Mouse (Mus musculus): Measurements from ENCODE around the gene Gpr27. TPM values are rescaled to one million over a fixed set of nuclear protein-coding genes. Genes with fewer than 3 reads are reported as not detected.

The Gpr27 gene
- polyA plus RNA-seq (2012), result not detected in 2 replicates

DNA sequence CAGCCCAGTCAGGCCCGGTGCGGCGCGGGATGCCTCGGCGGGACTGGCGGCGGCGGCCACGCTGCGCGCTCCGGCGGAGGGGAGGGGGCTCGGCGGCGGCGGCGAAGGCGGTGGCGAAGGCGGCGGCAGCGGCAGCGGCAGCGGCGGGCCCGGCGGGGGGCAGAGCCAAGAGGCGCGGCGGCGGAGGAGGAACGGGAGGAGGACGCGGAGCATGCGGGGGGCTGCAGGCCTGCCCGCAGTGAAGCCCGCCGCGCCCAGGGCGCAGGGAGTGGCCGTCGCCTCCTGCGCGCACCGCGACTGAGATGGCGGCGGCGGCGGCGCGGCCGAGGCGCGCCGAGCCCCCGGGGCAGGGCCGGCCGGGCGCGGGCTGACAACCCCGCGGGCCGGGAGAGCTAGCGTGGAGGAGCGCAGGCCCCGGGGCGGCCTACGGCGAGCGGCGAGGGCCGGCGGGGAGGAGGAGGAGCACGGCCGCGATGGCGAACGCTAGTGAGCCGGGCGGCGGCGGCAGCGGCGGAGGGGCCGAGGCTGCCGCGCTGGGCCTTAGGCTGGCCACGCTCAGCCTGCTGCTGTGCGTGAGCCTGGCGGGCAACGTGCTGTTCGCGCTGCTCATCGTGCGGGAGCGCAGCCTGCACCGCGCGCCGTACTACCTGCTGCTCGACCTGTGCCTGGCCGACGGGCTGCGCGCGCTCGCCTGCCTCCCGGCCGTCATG, at the start of gene Gpr27:
Gpr27 (plus strand) TSS at position 474 of the 710 bp plus-strand sequence.
- Histone ChIP-seq H3K27me3 (ENCODE audit: control insufficient read depth) (peaks cover 62% of the 10 kb centered on the region), H3K4me1 (ENCODE audit: control insufficient read depth) (no peaks in the 10 kb centered on the region), H3K4me3 (replicated peaks) (peak within 1 kb of the TSS; percentile 37), H3K36me3 (ENCODE audit: control insufficient read depth) (no peaks in the 10 kb centered on the region), H3K9me3 (ENCODE audit: control insufficient read depth, low read length) (no peaks in the 10 kb centered on the region; the same call in 1 of the 2 replicates)
- no peak for TF ChIP-seq GATA1 (IDR thresholded peaks at IDR 0.05; ENCODE audit: low read length)
- no peak for TF ChIP-seq TAL1 (IDR thresholded peaks at IDR 0.05; ENCODE audit: low read length)

- Histone ChIP-seq H3K27me3 (ENCODE audit: control insufficient read depth) (no peaks in the 10 kb centered on the region), H3K36me3 (ENCODE audit: control insufficient read depth) (no peaks in the 10 kb centered on the region), H3K9me3 (ENCODE audit: control insufficient read depth, low read length) (no peaks in the 10 kb centered on the region), H3K4me3 (replicated peaks) (no peak overlapping the region), H3K4me1 (ENCODE audit: control insufficient read depth) (no peaks in the 10 kb centered on the region)
- TF ChIP-seq GATA1 (IDR thresholded peaks at IDR 0.05; ENCODE audit: low read length) (no peak), TAL1 (IDR thresholded peaks at IDR 0.05; ENCODE audit: low read length) (no peak)
These were observed 48.9 kb upstream of the Gpr27 start for GRCm38 (mm10) chr6:99643439-99644199.

DNA sequence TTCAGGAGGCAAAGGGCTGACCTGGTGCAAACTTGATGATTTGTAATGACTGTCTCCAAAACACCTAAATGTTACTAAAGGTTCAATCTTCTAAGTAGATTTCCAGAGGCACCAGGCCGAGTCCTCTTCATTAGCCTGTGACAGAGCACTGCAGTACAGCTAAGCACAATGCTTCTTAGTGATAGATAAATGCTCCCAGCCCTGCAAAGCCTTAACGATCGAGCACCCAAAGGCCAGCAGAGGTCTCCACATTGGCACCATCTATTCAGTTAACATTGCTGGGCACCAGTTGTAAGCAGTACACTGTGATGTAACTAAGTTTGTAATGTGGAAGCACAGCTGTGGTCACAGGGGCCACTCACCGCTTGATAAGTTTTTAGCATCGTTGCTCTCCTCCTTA, 48.1 kb upstream of the Gpr27 start:
- Histone ChIP-seq H3K4me1 (ENCODE audit: control insufficient read depth) (no peaks in the 10 kb centered on the region), H3K27me3 (ENCODE audit: control insufficient read depth) (no peaks in the 10 kb centered on the region), H3K36me3 (ENCODE audit: control insufficient read depth) (no peaks in the 10 kb centered on the region), H3K9me3 (ENCODE audit: control insufficient read depth, low read length) (no peaks in the 10 kb centered on the region), H3K4me3 (replicated peaks) (no peak overlapping the region)
- TF ChIP-seq TAL1 (IDR thresholded peaks at IDR 0.05; ENCODE audit: low read length), result no peak
- no peak for TF ChIP-seq GATA1 (IDR thresholded peaks at IDR 0.05; ENCODE audit: low read length)

- no peaks in the 10 kb centered on the region for H3K4me1 ChIP-seq (ENCODE audit: control insufficient read depth)
- no peak for TF ChIP-seq GATA1 (IDR thresholded peaks at IDR 0.05; ENCODE audit: low read length)
- no peak for TF ChIP-seq TAL1 (IDR thresholded peaks at IDR 0.05; ENCODE audit: low read length)
- no peaks in the 10 kb centered on the region for H3K36me3 ChIP-seq (ENCODE audit: control insufficient read depth)
- H3K9me3 ChIP-seq (ENCODE audit: control insufficient read depth, low read length), result no peaks in the 10 kb centered on the region
- H3K4me3 ChIP-seq (replicated peaks), result no peak overlapping the region
- no peaks in the 10 kb centered on the region for H3K27me3 ChIP-seq (ENCODE audit: control insufficient read depth)
These were observed 47.6 kb upstream of the Gpr27 start for GRCm38 (mm10) chr6:99644876-99645275.

- no peaks in the 10 kb centered on the region for H3K36me3 ChIP-seq (ENCODE audit: control insufficient read depth)
- H3K4me1 ChIP-seq (ENCODE audit: control insufficient read depth), result no peaks in the 10 kb centered on the region
- H3K27me3 ChIP-seq (ENCODE audit: control insufficient read depth), result no peaks in the 10 kb centered on the region
- TF ChIP-seq TAL1 (IDR thresholded peaks at IDR 0.05; ENCODE audit: low read length), result no peak
- TF ChIP-seq GATA1 (IDR thresholded peaks at IDR 0.05; ENCODE audit: low read length), result no peak
- H3K4me3 ChIP-seq (replicated peaks), result no peak overlapping the region
- no peaks in the 10 kb centered on the region for H3K9me3 ChIP-seq (ENCODE audit: control insufficient read depth, low read length)
These were observed 46.1 kb upstream of the Gpr27 start for GRCm38 (mm10) chr6:99646344-99646743.

GRCm38 (mm10) chr6:99649307-99649706, 43.2 kb upstream of the Gpr27 start:
- Histone ChIP-seq H3K4me3 (replicated peaks) (no peak overlapping the region), H3K9me3 (ENCODE audit: control insufficient read depth, low read length) (no peaks in the 10 kb centered on the region), H3K36me3 (ENCODE audit: control insufficient read depth) (no peaks in the 10 kb centered on the region), H3K27me3 (ENCODE audit: control insufficient read depth) (no peaks in the 10 kb centered on the region), H3K4me1 (ENCODE audit: control insufficient read depth) (no peaks in the 10 kb centered on the region)
- TF ChIP-seq GATA1 (IDR thresholded peaks at IDR 0.05; ENCODE audit: low read length) (no peak), TAL1 (IDR thresholded peaks at IDR 0.05; ENCODE audit: low read length) (no peak)

DNA sequence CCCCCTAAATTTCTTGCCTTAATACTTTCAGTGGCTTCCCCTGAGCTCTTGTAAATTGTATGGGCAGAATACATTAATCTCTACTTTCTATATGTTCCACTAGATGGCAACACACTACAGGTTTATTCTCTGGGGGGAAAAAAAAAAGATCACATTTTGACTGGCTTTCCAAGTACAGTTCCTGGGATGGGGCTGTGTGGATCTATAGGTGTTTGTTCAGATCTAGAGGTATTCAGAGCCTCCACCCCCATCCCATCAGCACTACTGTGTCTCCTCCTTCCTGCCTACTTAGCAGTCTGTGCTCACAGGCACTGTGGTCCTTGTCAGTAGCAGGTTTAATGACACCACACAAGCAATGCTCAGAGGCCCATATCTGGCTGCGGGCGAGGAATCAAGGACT, 40.1 kb upstream of the Gpr27 start:
- Histone ChIP-seq H3K9me3 (ENCODE audit: control insufficient read depth, low read length) (no peaks in the 10 kb centered on the region), H3K4me1 (ENCODE audit: control insufficient read depth) (no peaks in the 10 kb centered on the region), H3K27me3 (ENCODE audit: control insufficient read depth) (no peaks in the 10 kb centered on the region), H3K36me3 (ENCODE audit: control insufficient read depth) (no peaks in the 10 kb centered on the region), H3K4me3 (replicated peaks) (no peak overlapping the region)
- TF ChIP-seq GATA1 (IDR thresholded peaks at IDR 0.05; ENCODE audit: low read length) (no peak), TAL1 (IDR thresholded peaks at IDR 0.05; ENCODE audit: low read length) (no peak)

DNA sequence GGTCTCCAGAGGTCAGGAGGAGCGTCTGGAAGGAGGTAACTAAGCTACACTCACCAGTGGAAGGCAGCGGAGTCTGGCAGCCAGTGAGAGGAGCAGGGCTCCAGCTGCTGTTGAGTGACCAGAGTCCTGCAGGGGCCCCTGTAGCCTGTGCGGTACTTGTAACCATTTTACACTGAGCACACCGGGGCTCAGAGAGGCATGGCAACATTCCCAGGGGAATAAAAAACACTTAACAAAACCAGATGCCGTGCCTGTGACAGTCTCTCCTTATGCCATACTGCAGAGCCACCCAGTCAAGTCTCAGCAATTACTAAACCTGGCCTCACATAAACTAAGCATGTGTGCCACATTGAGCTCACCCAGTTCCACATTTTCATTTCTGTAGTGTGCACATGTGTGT, 38.1 kb upstream of the Gpr27 start:
- TF ChIP-seq TAL1 (IDR thresholded peaks at IDR 0.05; ENCODE audit: low read length), result no peak
- no peak for TF ChIP-seq GATA1 (IDR thresholded peaks at IDR 0.05; ENCODE audit: low read length)
- H3K4me1 ChIP-seq (ENCODE audit: control insufficient read depth), result no peaks in the 10 kb centered on the region
- no peaks in the 10 kb centered on the region for H3K36me3 ChIP-seq (ENCODE audit: control insufficient read depth)

GRCm38 (mm10) chr6:99655488-99655887, 37.0 kb upstream of the Gpr27 start:
- no peak overlapping the region for H3K4me3 ChIP-seq (replicated peaks)
- H3K9me3 ChIP-seq (ENCODE audit: control insufficient read depth, low read length), result no peaks in the 10 kb centered on the region
- no peak for TF ChIP-seq GATA1 (IDR thresholded peaks at IDR 0.05; ENCODE audit: low read length)
- no peak for TF ChIP-seq TAL1 (IDR thresholded peaks at IDR 0.05; ENCODE audit: low read length)
- H3K36me3 ChIP-seq (ENCODE audit: control insufficient read depth), result no peaks in the 10 kb centered on the region
- no peaks in the 10 kb centered on the region for H3K27me3 ChIP-seq (ENCODE audit: control insufficient read depth)
- no peaks in the 10 kb centered on the region for H3K4me1 ChIP-seq (ENCODE audit: control insufficient read depth)

More for the DNA sequence above, 38.1 kb upstream of the Gpr27 start:
- Histone ChIP-seq H3K4me3 (replicated peaks) (no peak overlapping the region), H3K27me3 (ENCODE audit: control insufficient read depth) (no peaks in the 10 kb centered on the region), H3K9me3 (ENCODE audit: control insufficient read depth, low read length) (no peaks in the 10 kb centered on the region)

Data from erythroblast, embryonic 14.5 days (primary cell).